Mouse (Mus musculus) bone marrow, adult 2 months (tissue): ENCODE data around the gene Qpctl.

ENCODE experiments used
- CTCF ChIP-seq: fragments of 200-500 bp; IDR thresholded peaks from 2 replicates; pipeline ENCODE4 v1.5.1; 2011; ENCODE audit warnings: low read length, control low read depth; ENCODE audit not compliant: control insufficient read depth, insufficient read depth
- POLR2A ChIP-seq: fragments of 200-500 bp; IDR thresholded peaks from 2 replicates; pipeline ENCODE4 v1.6.1; 2011; ENCODE audit warnings: low read depth, mild to moderate bottlenecking, control low read depth, low read length, borderline replicate concordance; ENCODE audit not compliant: control insufficient read depth

DNA sequence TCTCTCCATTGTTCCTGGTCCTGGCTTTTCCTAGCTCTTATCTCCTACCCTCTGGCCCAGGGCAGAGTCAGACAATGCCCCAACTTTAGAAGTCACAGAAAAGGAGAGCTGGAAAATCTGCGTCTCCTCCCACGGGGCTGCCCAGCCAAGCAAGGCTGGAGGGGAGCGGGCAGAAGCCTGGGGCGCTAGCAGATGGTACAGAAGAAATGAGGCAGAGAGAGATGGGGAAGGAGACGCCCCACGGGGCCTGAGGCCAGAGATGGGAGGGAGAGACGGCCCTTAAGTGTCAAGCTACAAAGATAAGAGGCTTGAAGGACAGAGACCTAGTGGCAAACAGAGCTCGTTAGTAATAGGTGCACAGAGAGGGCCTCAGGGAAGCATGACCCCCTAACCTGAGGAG lies 22.7 kb upstream of the Qpctl start:
- TF ChIP-seq CTCF (no peak), POLR2A (no peak)
